Mouse (Mus musculus) kidney, postnatal 0 days (tissue): ENCODE data around the gene 4833423E24Rik. TPM values are rescaled to one million over a fixed set of nuclear protein-coding genes. Genes with fewer than 3 reads are reported as not detected.
A peak's percentile ranks its signal among the peaks of the same experiment; 100 is the strongest.

Source experiments
- ATAC-seq: fragments of 200-750 bp; cut with Nextera tagmentation; replicated peaks from 2 replicates; pipeline ENCODE4 v1.8.0; 2017; ENCODE audit warnings: low read depth, moderate number of reproducible peaks, moderate TSS enrichment, moderate library complexity; ENCODE audit not compliant: low FRiP score
- DNase-seq: peaks from one replicate; pipeline ENCODE4 v3.0.0-alpha.2; 2016; ENCODE audit warnings: low spot score
- H3K27ac ChIP-seq: fragments of 300-500 bp; sonication (generic); 2 replicates; pipeline ENCODE4 v1.5.1; 2014; ENCODE audit warnings: mild to moderate bottlenecking
- H3K27me3 ChIP-seq: fragments of 300-500 bp; sonication (generic); 2 replicates; pipeline ENCODE4 v1.6.1; 2014; ENCODE audit warnings: low read length, mixed read lengths; ENCODE audit not compliant: insufficient read depth
- H3K36me3 ChIP-seq: fragments of 300-500 bp; sonication (generic); 2 replicates; pipeline ENCODE4 v1.6.1; 2014; ENCODE audit warnings: low read length, mixed read lengths; ENCODE audit not compliant: insufficient read depth
- H3K4me1 ChIP-seq: fragments of 300-500 bp; sonication (generic); replicated peaks from 2 replicates; pipeline ENCODE4 v1.6.1; 2014; ENCODE audit warnings: antibody characterized with exemption, low read length, mixed read lengths; ENCODE audit not compliant: insufficient read depth
- H3K4me2 ChIP-seq: fragments of 300-500 bp; sonication (generic); 2 replicates; pipeline ENCODE4 v1.6.1; 2014; ENCODE audit warnings: mild to moderate bottlenecking, low read length, moderate library complexity, mixed read lengths
- H3K4me3 ChIP-seq: fragments of 300-500 bp; sonication (generic); replicated peaks from 2 replicates; pipeline ENCODE4 v1.5.1; 2014; ENCODE audit warnings: low read depth, low read length
- H3K9ac ChIP-seq: fragments of 300-500 bp; sonication (generic); 2 replicates; pipeline ENCODE4 v1.6.1; 2014; ENCODE audit warnings: low read depth, low read length
- H3K9me3 ChIP-seq: fragments of 300-500 bp; sonication (generic); replicated peaks from 2 replicates; pipeline ENCODE4 v1.6.1; 2016; ENCODE audit warnings: low read length, inconsistent platforms, mixed read lengths
- CTCF ChIP-seq: IDR thresholded peaks from 2 replicates; pipeline ENCODE4 v1.5.1; 2016; ENCODE audit warnings: antibody characterized with exemption, low read depth, mild to moderate bottlenecking, moderate library complexity
- WGBS: fragments of 180-500 bp; shearing (Covaris S2); extraction: QIAGEN DNeasy Blood & Tissue Kit; methylation state at CpG from one replicate; pipeline ENCODE4 v1.1.7; 2014; 5-methylcytosine and 5-hydroxymethylcytosine counted together
- polyA plus RNA-seq: library from polyadenylated mRNA; unstranded; fragments of >200 nt; fragmentation: Nextera tagmentation; extraction: Ambion mirVana; gene quantifications from 2 replicates; pipeline ENCODE4 v1.2.1, GENCODE M21; 2015

4833423E24Rik gene
- polyA plus RNA-seq: not detected in 2 replicates

GRCm38 (mm10) chr2:85518879-85519278 is at the start of gene 4833423E24Rik:
TSS of gene 4833423E24Rik (minus strand) at chr2:85519024.
- H3K27me3 ChIP-seq: no peaks in the 10 kb centered on the region
- no peak within 1 kb of the TSS for H3K9ac ChIP-seq
- ATAC-seq: no peak
- no peak for TF ChIP-seq CTCF
- no peak within 1 kb of the TSS for H3K27ac ChIP-seq
- H3K9me3 ChIP-seq: no peaks in the 10 kb centered on the region
- H3K36me3 ChIP-seq: no peaks in the 10 kb centered on the region
- H3K4me1 ChIP-seq: no peaks in the 10 kb centered on the region
- 41% methylated on average over 3 of the region's 4 CpGs for WGBS
- DNase-seq: no peak
- no peak within 1 kb of the TSS for H3K4me2 ChIP-seq
- H3K4me3 ChIP-seq: no peak within 1 kb of the TSS

GRCm38 (mm10) chr2:85561187-85561586 is 42.4 kb upstream of the 4833423E24Rik start:
- Histone ChIP-seq H3K4me1 (no peaks in the 10 kb centered on the region), H3K27ac (no peak overlapping the region), H3K9ac (no peak overlapping the region), H3K4me2 (no peak overlapping the region), H3K4me3 (no peak overlapping the region), H3K9me3 (no peaks in the 10 kb centered on the region), H3K36me3 (no peaks in the 10 kb centered on the region), H3K27me3 (no peaks in the 10 kb centered on the region)
- peak; percentile 85 for TF ChIP-seq CTCF
- 17% methylated on average over 4 of the region's 4 CpGs for WGBS
- ATAC-seq (no peak), DNase-seq (peak; percentile 77)

- no peaks in the 10 kb centered on the region for H3K36me3 ChIP-seq
- H3K9ac ChIP-seq: no peak overlapping the region
- peak; percentile 11 for DNase-seq
- no peak for ATAC-seq
- 35% methylated on average over 4 of the region's 4 CpGs for WGBS
- no peaks in the 10 kb centered on the region for H3K9me3 ChIP-seq
- H3K4me3 ChIP-seq: no peak overlapping the region
- H3K27ac ChIP-seq: no peak overlapping the region
- H3K4me2 ChIP-seq: no peak overlapping the region
- H3K27me3 ChIP-seq: no peaks in the 10 kb centered on the region
- no peaks in the 10 kb centered on the region for H3K4me1 ChIP-seq
- no peak for TF ChIP-seq CTCF
Measured at GRCm38 (mm10) chr2:85560226-85560625, 41.4 kb upstream of the 4833423E24Rik start.

- DNase-seq: no peak
- Histone ChIP-seq H3K27ac (no peak overlapping the region), H3K4me3 (no peak overlapping the region), H3K4me2 (no peak overlapping the region), H3K27me3 (no peaks in the 10 kb centered on the region), H3K36me3 (no peaks in the 10 kb centered on the region), H3K9me3 (no peaks in the 10 kb centered on the region), H3K4me1 (no peaks in the 10 kb centered on the region), H3K9ac (no peak overlapping the region)
- 69% methylated on average over 1 of the region's 1 CpGs for WGBS
- no peak for ATAC-seq
- TF ChIP-seq CTCF: no peak
Measured at GRCm38 (mm10) chr2:85554806-85555205, 36.0 kb upstream of the 4833423E24Rik start.

- H3K4me2 ChIP-seq: no peak overlapping the region
- WGBS: 71% methylated on average over 1 of the region's 1 CpGs
- no peak overlapping the region for H3K4me3 ChIP-seq
- H3K36me3 ChIP-seq: no peaks in the 10 kb centered on the region
- no peaks in the 10 kb centered on the region for H3K4me1 ChIP-seq
- DNase-seq (no peak), ATAC-seq (no peak)
- no peak for TF ChIP-seq CTCF
- no peak overlapping the region for H3K9ac ChIP-seq
- no peaks in the 10 kb centered on the region for H3K9me3 ChIP-seq
- no peak overlapping the region for H3K27ac ChIP-seq
- no peaks in the 10 kb centered on the region for H3K27me3 ChIP-seq
Measured at GRCm38 (mm10) chr2:85533934-85534333, 15.1 kb upstream of the 4833423E24Rik start.

GRCm38 (mm10) chr2:85532082-85532778 is 13.4 kb upstream of the 4833423E24Rik start:
- H3K4me1 ChIP-seq: no peaks in the 10 kb centered on the region
- 86% methylated on average over 2 of the region's 2 CpGs for WGBS
- no peak overlapping the region for H3K4me3 ChIP-seq
- ATAC-seq (no peak), DNase-seq (no peak)
- H3K9ac ChIP-seq: no peak overlapping the region
- no peak for TF ChIP-seq CTCF
- no peak overlapping the region for H3K4me2 ChIP-seq
- H3K9me3 ChIP-seq: no peaks in the 10 kb centered on the region
- H3K27ac ChIP-seq: no peak overlapping the region
- H3K36me3 ChIP-seq: no peaks in the 10 kb centered on the region
- H3K27me3 ChIP-seq: no peaks in the 10 kb centered on the region
